Mouse (Mus musculus) testis, adult 2 months (tissue): ENCODE measurements around the gene Acadm.

Experiments used
- CTCF ChIP-seq: fragments of 200-500 bp; IDR thresholded peaks from 2 replicates; pipeline ENCODE4 v1.5.1; 2012; ENCODE audit warnings: low read depth, mild to moderate bottlenecking, inconsistent platforms, low read length, moderate library complexity; ENCODE audit not compliant: control insufficient read depth, insufficient read depth, insufficient replicate concordance
- POLR2A ChIP-seq: fragments of 200-500 bp; IDR thresholded peaks from 2 replicates; pipeline ENCODE4 v1.6.1; 2012; ENCODE audit warnings: low read depth, mild to moderate bottlenecking, inconsistent platforms, low read length, moderate library complexity; ENCODE audit not compliant: control insufficient read depth

DNA sequence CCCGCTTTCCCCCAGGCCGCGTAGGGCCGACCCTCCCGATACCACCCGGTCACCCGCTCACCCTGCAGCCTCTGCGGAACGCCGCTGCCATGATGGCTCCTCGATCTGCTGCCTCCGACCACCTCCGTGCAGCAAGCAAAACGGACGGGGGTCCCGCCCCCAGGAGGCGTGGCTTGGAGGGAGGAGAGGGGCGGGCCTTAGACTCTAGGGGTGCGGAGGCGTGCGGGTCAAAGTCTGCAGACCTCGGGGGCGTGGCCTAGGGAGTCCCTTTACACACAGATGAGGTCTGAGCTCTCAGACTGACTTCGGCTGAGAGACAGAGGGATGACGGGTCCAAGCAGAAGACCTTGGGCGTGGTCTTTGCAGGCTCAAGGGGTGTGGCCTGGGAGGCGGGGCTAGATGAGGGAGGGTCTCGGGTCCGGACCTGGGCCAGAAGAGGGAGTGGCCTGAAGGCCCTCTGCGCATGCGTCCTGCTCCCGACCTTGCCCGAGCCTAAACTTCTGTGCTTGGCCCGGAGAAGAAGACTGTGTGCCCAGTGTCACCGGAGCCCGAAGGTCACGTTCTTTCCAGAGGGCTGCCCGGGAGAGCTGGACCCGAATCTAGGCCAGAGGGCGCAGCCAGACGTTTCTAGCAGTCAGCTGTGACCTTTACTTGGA, at the start of gene Acadm:
- TF ChIP-seq POLR2A: peak; percentile 80
- no peak for TF ChIP-seq CTCF
